In the genomic region with DNA sequence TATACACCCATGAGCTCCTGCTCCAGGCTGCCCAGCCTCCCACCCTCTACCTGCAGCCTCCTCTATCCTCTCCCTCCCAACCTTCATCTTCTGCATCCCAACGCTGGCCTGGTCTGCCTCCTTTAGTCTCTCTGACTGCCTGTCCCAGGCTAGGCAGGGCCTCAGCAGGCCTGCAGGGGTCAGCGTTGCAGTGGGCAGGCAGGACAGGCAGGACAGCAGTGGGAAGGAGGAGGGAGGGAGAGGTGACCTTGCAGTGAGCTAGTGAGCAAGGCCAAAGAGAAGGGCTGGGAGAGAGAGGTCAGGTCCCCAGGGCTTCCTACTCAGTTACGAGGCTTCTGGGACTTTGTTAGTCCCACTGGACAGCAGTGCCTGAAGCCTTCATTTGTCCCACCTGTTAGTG, we compare ENCODE assay signal across 9 mouse cellular contexts. TPM values are rescaled to one million over a fixed set of nuclear protein-coding genes. Genes with fewer than 3 reads are reported as not detected.
DNase-seq lines count a peak whose midpoint lies in the region; ATAC-seq and TF ChIP-seq lines count a peak whose summit lies in the region.
"Had no signal": no experiment of that assay in that cellular context is flagged by ENCODE, and none has a peak within 500 bp of the region (broad histone marks: within the 10 kb centered on the region; RNA-seq: fewer than 3 reads in every experiment).

No protein-coding gene starts in this region.

- intact Hi-C loops in left cerebral cortex, adult 2 months (cut with DNase I) = loop anchor here (5.0 kb wide), 1 partner anchor 135 kb away; no protein-coding TSS in a partner anchor
- intact Hi-C loops in left cerebral cortex, postnatal 14 days (cut with DNase I) = loop anchor here (5.0 kb wide), 1 partner anchor 40 kb away; no protein-coding TSS in a partner anchor

- H3K27ac ChIP-seq in left cerebral cortex, adult 2 months = peak overlapping the region; percentile 92; the same call in 1 of the 2 replicates
- no peak overlapping the region for H3K27ac ChIP-seq in midbrain, embryonic 15.5 days
- H3K27ac ChIP-seq: heart, embryonic 13.5 days had no signal

- WGBS in midbrain, embryonic 15.5 days = 28% methylated on average over 3 of the region's 3 CpGs

- H3K36me3 ChIP-seq in midbrain, embryonic 15.5 days (replicated peaks) = no peaks in the 10 kb centered on the region
- H3K36me3 ChIP-seq: heart, embryonic 13.5 days had no signal

- H3K4me1 ChIP-seq in midbrain, embryonic 15.5 days = peaks cover 53% of the 10 kb centered on the region

- DNase-seq in left cerebral cortex, adult 2 months (ENCODE audit: extremely low spot score in 1 of 2, low spot score in 2 of 2) = no peak
- no peak for DNase-seq in left cerebral cortex, postnatal 14 days (ENCODE audit: low spot score in 2 of 2)
- peak; percentile 78 for DNase-seq in brain, adult 2 months (ENCODE audit: low read depth, low spot score)
- DNase-seq in heart, adult 9 months (ENCODE audit: low spot score in 2 of 2) = peak; percentile 43 to 50
- DNase-seq in lung, postnatal 4 days = peak; percentile 35 to 45
- DNase-seq in left cerebral cortex, adult 8-10 months (ENCODE audit: low spot score in 2 of 2) = no peak

- no peak overlapping the region for H3K9ac ChIP-seq in midbrain, embryonic 15.5 days
- H3K9ac ChIP-seq: heart, embryonic 13.5 days had no signal

- H3K9me3 ChIP-seq in midbrain, embryonic 15.5 days = no peaks in the 10 kb centered on the region
- H3K9me3 ChIP-seq: heart, embryonic 13.5 days had no signal

- H3K27me3 ChIP-seq in midbrain, embryonic 15.5 days (replicated peaks) = no peaks in the 10 kb centered on the region

- TF ChIP-seq CTCF in left cerebral cortex, adult 2 months (IDR thresholded peaks at IDR 0.05) = peak; percentile 36

- no peak for ATAC-seq in inflammation-experienced regulatory T-cells, adult 6 months
- ATAC-seq in midbrain, embryonic 15.5 days (replicated peaks) = no peak

- no peak overlapping the region; the same call in 1 of the 2 replicates for H3K4me2 ChIP-seq in midbrain, embryonic 15.5 days
- H3K4me2 ChIP-seq: heart, embryonic 13.5 days had no signal

- H3K4me3 ChIP-seq in left cerebral cortex, adult 2 months = no peak overlapping the region
- no peak overlapping the region for H3K4me3 ChIP-seq in midbrain, embryonic 15.5 days
- H3K4me3 ChIP-seq: heart, embryonic 13.5 days had no signal

RNA-seq across cellular contexts. Expression of a gene that starts 3.1 kb away (rescaled TPM):
- 100 to 1,000 TPM; 326 to 329 TPM for total RNA-seq in left cerebral cortex, adult 2 months (2021)
- 100 to 1,000 TPM; 279 to 314 TPM for total RNA-seq in left cerebral cortex, postnatal 14 days (2021)
- total RNA-seq in left cerebral cortex, adult 8-10 months (2022) = 100 to 1,000 TPM; 268 to 306 (median 296) TPM
- polyA plus RNA-seq in inflammation-experienced regulatory T-cells, adult 6 months (2017; shearing (Covaris generic)) = under 1 TPM in 1 of 3 experiments, not detected in 2; 0.05 TPM
- 19.6 and 21.0 TPM in 2 replicates for polyA plus RNA-seq in midbrain, embryonic 15.5 days (2015; fragmentation: Nextera tagmentation; extraction: Ambion mirVana)

Comparison
In these comparisons a context has a peak if more than half of its experiments do, and no peak if none do; other contexts are left out.
1. DNase-seq: peak in brain, adult 2 months (single experiment), heart, adult 9 months (2 of 2) and lung, postnatal 4 days (2 of 2); none in left cerebral cortex, adult 2 months (0 of 2), left cerebral cortex, postnatal 14 days (0 of 2) and left cerebral cortex, adult 8-10 months (0 of 2).